Mouse (Mus musculus) E14TG2a.4 (cell line): ENCODE data around the gene Tubb2a.

Experiments
- H3K27me3 ChIP-seq: 2 replicates; pipeline ENCODE4 v1.6.1; 2014; ENCODE audit warnings: low read length, control low read depth; ENCODE audit not compliant: insufficient read depth
- H3K36me3 ChIP-seq: 2 replicates; pipeline ENCODE4 v1.6.1; 2014; ENCODE audit warnings: low read length, control low read depth; ENCODE audit not compliant: insufficient read depth
- H3K4me1 ChIP-seq: replicated peaks from 2 replicates; pipeline ENCODE4 v1.6.1; 2014; ENCODE audit warnings: low read depth, low read length, control low read depth
- H3K4me3 ChIP-seq: replicated peaks from 2 replicates; pipeline ENCODE4 v1.5.1; 2014; ENCODE audit warnings: mild to moderate bottlenecking, low read length
- H3K9me3 ChIP-seq: 2 replicates; pipeline ENCODE4 v1.6.1; 2014; ENCODE audit warnings: low read length, control low read depth
- CTCF ChIP-seq: conservative IDR thresholded peaks from 2 replicates; pipeline ENCODE4 v1.5.1; 2014; ENCODE audit warnings: low read length
- NANOG ChIP-seq: IDR thresholded peaks from 2 replicates; pipeline ENCODE4 v1.6.1; 2014; ENCODE audit warnings: borderline replicate concordance, low read length, mixed read lengths
- POU5F1 ChIP-seq: IDR thresholded peaks from 2 replicates; pipeline ENCODE4 v1.6.1; 2014; ENCODE audit warnings: low read length, borderline replicate concordance

The Tubb2a gene

GRCm38 (mm10) chr13:34051692-34052091 is 26.1 kb downstream of the Tubb2a start:
- H3K36me3 ChIP-seq = peaks cover 41% of the 10 kb centered on the region
- H3K9me3 ChIP-seq = peaks cover 10% of the 10 kb centered on the region
- H3K27me3 ChIP-seq = no peaks in the 10 kb centered on the region
- no peak overlapping the region for H3K4me3 ChIP-seq
- TF ChIP-seq NANOG (no peak), CTCF (no peak), POU5F1 (no peak)
- peaks cover 14% of the 10 kb centered on the region for H3K4me1 ChIP-seq

DNA sequence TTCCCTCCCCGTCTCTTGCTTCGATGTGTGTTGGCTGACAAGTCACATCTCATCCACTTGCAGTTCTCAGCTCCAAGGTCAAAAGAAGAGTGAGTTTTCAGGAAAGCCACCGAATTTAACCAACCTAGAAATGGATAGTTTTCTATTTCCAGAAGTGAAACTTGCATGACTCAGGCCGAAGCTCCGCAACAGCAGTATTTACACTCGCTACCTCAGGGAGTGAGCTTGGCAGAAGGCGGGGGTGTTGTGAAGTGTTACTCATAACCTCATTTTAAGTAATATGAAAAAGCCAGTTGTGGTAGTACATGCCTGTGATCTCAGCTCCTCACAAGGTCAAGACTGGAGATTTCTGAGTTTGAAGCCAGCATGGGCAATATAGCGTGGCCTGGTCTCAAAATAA is 27.3 kb downstream of the Tubb2a start:
- TF ChIP-seq NANOG = no peak
- TF ChIP-seq POU5F1 = no peak
- Histone ChIP-seq H3K4me1 (peaks cover 16% of the 10 kb centered on the region), H3K27me3 (no peaks in the 10 kb centered on the region), H3K9me3 (0 out of 2 replicates have a peak, but pooled peaks cover 5% of the 10 kb centered on the region), H3K36me3 (peaks cover 37% of the 10 kb centered on the region), H3K4me3 (no peak overlapping the region)

- Histone ChIP-seq H3K4me1 (peaks cover 28% of the 10 kb centered on the region), H3K36me3 (peaks cover 32% of the 10 kb centered on the region), H3K4me3 (no peak overlapping the region), H3K9me3 (peaks cover 10% of the 10 kb centered on the region; the same call in 1 of the 2 replicates), H3K27me3 (no peaks in the 10 kb centered on the region)
- no peak for TF ChIP-seq CTCF
- TF ChIP-seq NANOG = no peak
- TF ChIP-seq POU5F1 = no peak
Observed at GRCm38 (mm10) chr13:34047526-34047925, 30.3 kb downstream of the Tubb2a start.

GRCm38 (mm10) chr13:34046421-34047012 is 31.3 kb downstream of the Tubb2a start:
- Histone ChIP-seq H3K9me3 (peaks cover 10% of the 10 kb centered on the region; the same call in 1 of the 2 replicates), H3K36me3 (peaks cover 32% of the 10 kb centered on the region), H3K27me3 (no peaks in the 10 kb centered on the region), H3K4me1 (peaks cover 37% of the 10 kb centered on the region), H3K4me3 (no peak overlapping the region)
- TF ChIP-seq NANOG (no peak), CTCF (peak; percentile 88), POU5F1 (no peak)

- Histone ChIP-seq H3K36me3 (peaks cover 25% of the 10 kb centered on the region), H3K4me3 (no peak overlapping the region), H3K4me1 (peaks cover 37% of the 10 kb centered on the region), H3K9me3 (peaks cover 10% of the 10 kb centered on the region; the same call in 1 of the 2 replicates), H3K27me3 (no peaks in the 10 kb centered on the region)
- TF ChIP-seq CTCF (no peak), NANOG (no peak), POU5F1 (no peak)
Observed at GRCm38 (mm10) chr13:34045511-34046249, 32.1 kb downstream of the Tubb2a start.

DNA sequence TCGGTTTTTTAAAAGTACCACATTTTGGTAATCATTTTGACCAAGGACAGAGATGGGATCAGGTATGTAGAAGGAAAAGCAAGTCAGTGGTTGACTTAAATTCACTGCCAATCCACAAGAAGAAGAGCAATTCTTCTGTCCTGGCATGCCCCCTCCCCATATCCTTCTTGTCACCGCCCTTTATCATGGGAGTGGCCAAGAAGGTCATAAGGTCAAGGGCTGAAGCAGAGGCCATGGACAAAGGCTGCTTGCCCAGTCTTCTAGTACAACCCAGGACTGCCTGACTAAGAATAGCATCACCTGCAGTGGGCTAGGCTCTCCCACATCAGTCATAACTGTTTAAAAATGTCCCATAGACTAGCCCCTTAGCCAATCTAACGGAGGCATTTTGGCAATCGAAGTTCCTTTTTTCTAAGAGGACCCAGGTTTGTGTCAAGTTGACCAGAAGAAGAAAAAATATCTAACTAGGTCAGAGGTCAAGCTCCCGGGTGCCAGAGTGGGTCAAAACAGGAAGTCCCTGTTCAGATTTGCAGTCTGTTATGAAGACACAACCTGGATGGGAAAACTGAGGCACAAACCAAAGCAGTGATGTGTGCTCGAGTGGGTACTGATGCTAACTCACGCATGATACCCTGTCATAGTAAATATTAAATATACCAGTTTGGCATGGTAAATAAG is 34.0 kb downstream of the Tubb2a start:
- Histone ChIP-seq H3K4me1 (peaks cover 45% of the 10 kb centered on the region), H3K27me3 (no peaks in the 10 kb centered on the region), H3K4me3 (no peak overlapping the region), H3K9me3 (peaks cover 10% of the 10 kb centered on the region; the same call in 1 of the 2 replicates), H3K36me3 (peaks cover 27% of the 10 kb centered on the region)
- TF ChIP-seq NANOG = no peak
- TF ChIP-seq CTCF = no peak
- no peak for TF ChIP-seq POU5F1

DNA sequence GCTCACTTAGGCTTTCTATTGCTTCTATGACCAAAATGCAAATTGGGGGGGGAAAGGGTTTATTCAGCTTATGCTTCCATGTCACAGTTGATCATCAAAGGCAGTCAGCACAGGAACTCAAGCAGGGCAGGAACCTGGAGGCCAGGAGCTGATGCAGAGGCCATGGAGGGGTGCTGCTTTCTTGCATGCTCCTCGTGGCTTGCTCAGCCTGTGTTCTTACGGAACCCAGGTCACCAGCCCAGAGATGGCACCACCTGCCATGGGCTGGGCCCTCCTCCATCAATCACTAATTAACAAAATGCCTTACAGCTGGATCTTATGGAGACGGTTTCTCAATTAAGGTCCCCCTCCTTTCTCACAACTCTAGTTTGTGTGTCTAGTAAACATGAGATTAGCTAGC is 37.7 kb downstream of the Tubb2a start:
- Histone ChIP-seq H3K36me3 (peaks cover 12% of the 10 kb centered on the region; the same call in 1 of the 2 replicates), H3K27me3 (no peaks in the 10 kb centered on the region), H3K9me3 (peaks cover 6% of the 10 kb centered on the region; the same call in 1 of the 2 replicates), H3K4me3 (no peak overlapping the region), H3K4me1 (peaks cover 61% of the 10 kb centered on the region)
- no peak for TF ChIP-seq POU5F1
- TF ChIP-seq NANOG = no peak
- TF ChIP-seq CTCF = no peak

GRCm38 (mm10) chr13:34038901-34039341 is 38.9 kb downstream of the Tubb2a start:
- peak overlapping the region; percentile 89 for H3K4me3 ChIP-seq
- no peak for TF ChIP-seq CTCF
- no peak for TF ChIP-seq NANOG

GRCm38 (mm10) chr13:34038056-34038432 is 39.8 kb downstream of the Tubb2a start:
- Histone ChIP-seq H3K27me3 (no peaks in the 10 kb centered on the region), H3K9me3 (peaks cover under 1% of the 10 kb centered on the region; the same call in 1 of the 2 replicates), H3K36me3 (peaks cover 19% of the 10 kb centered on the region), H3K4me3 (peak overlapping the region; percentile 89), H3K4me1 (peaks cover 41% of the 10 kb centered on the region)
- TF ChIP-seq CTCF (no peak), NANOG (no peak), POU5F1 (no peak)

More at GRCm38 (mm10) chr13:34038901-34039341, 38.9 kb downstream of the Tubb2a start:
- peaks cover 50% of the 10 kb centered on the region for H3K4me1 ChIP-seq
- H3K9me3 ChIP-seq = peaks cover 6% of the 10 kb centered on the region; the same call in 1 of the 2 replicates
- H3K27me3 ChIP-seq = no peaks in the 10 kb centered on the region
- H3K36me3 ChIP-seq = 0 out of 2 replicates have a peak, but pooled peaks cover 12% of the 10 kb centered on the region
